Mouse (Mus musculus) liver, adult (tissue): ENCODE measurements around the gene Nrcam.

ENCODE experiments used
- GATA4 ChIP-seq: IDR thresholded peaks from 2 replicates; pipeline ENCODE4 v1.6.1; 2014; ENCODE audit warnings: mild to moderate bottlenecking, low read length; ENCODE audit not compliant: insufficient replicate concordance

Nrcam gene

GRCm38 (mm10) chr12:44338195-44338622, 9.5 kb downstream of the Nrcam start:
- no peak for TF ChIP-seq GATA4

GRCm38 (mm10) chr12:44344075-44344474, 15.4 kb downstream of the Nrcam start:
- TF ChIP-seq GATA4 = no peak

- TF ChIP-seq GATA4 = no peak
These were observed 16.6 kb downstream of the Nrcam start for GRCm38 (mm10) chr12:44345251-44345650.

- TF ChIP-seq GATA4 = no peak
These were observed 17.5 kb downstream of the Nrcam start for GRCm38 (mm10) chr12:44346143-44346542.

GRCm38 (mm10) chr12:44355116-44355515, 26.4 kb downstream of the Nrcam start:
- no peak for TF ChIP-seq GATA4

GRCm38 (mm10) chr12:44357460-44357859, 28.8 kb downstream of the Nrcam start:
- TF ChIP-seq GATA4 = no peak

GRCm38 (mm10) chr12:44357881-44358280, 29.2 kb downstream of the Nrcam start:
- TF ChIP-seq GATA4 = no peak

- TF ChIP-seq GATA4 = no peak
These were observed 42.5 kb downstream of the Nrcam start for GRCm38 (mm10) chr12:44371076-44371710.

GRCm38 (mm10) chr12:44375956-44376355, 47.3 kb downstream of the Nrcam start:
- TF ChIP-seq GATA4 = no peak

GRCm38 (mm10) chr12:44378431-44379161, 49.9 kb downstream of the Nrcam start:
- TF ChIP-seq GATA4 = no peak

- TF ChIP-seq GATA4 = no peak
These were observed 52.1 kb downstream of the Nrcam start for GRCm38 (mm10) chr12:44380805-44381204.

- no peak for TF ChIP-seq GATA4
These were observed 57.7 kb downstream of the Nrcam start for GRCm38 (mm10) chr12:44386398-44386797.

- no peak for TF ChIP-seq GATA4
These were observed 59.5 kb downstream of the Nrcam start for GRCm38 (mm10) chr12:44388220-44388619.

- TF ChIP-seq GATA4 = no peak
These were observed 61.9 kb downstream of the Nrcam start for GRCm38 (mm10) chr12:44390391-44391137.

GRCm38 (mm10) chr12:44394901-44395300, 66.2 kb downstream of the Nrcam start:
- no peak for TF ChIP-seq GATA4

- TF ChIP-seq GATA4 = no peak
These were observed 69.1 kb downstream of the Nrcam start for GRCm38 (mm10) chr12:44397782-44398181.
